Mouse (Mus musculus) cortical plate, adult 2 months (tissue): ENCODE data around the gene Thpo.

ENCODE experiments used
- CTCF ChIP-seq: fragments of 200-500 bp; IDR thresholded peaks from 2 replicates; pipeline ENCODE4 v1.5.1; 2011; ENCODE audit warnings: mild to moderate bottlenecking, control low read depth, low read length; ENCODE audit not compliant: insufficient read depth; ENCODE audit errors: extremely low read depth
- POLR2A ChIP-seq: fragments of 200-500 bp; IDR thresholded peaks from 2 replicates; pipeline ENCODE4 v1.6.1; 2011; ENCODE audit warnings: mild to moderate bottlenecking, low read length, control low read depth; ENCODE audit not compliant: insufficient read depth; ENCODE audit errors: extremely low read depth

- TF ChIP-seq POLR2A (peak; percentile 70; the same call in 1 of the 2 replicates), CTCF (no peak)
These were observed 39.5 kb downstream of the Thpo start for GRCm38 (mm10) chr16:20694781-20695180.
